Mouse (Mus musculus): ENCODE measurements at regions not wholly inside any gene's neighbourhood (a gene's known extent, or its start where the extent isn't known, plus 50 kb on each side); places are given as distances from the start of the nearest gene placed in this dataset.

DNA sequence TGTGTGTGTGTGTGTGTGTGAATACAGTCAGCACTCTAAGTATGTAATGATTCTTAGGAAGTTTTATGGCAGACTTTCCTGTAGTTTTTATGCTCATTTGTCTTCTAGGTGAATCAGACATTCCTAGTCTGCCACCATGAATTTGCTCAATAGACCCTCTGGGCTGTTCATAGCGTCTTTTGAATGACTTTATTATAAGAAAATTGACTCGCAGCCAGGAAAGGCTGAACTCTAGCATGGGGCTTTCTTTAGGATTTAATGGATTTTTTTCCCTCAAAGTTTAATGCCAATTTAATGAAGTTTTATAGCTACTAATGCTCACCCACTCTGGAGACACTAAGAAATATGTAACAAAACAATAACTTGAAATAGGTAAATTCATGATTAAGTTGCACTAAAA, 363.6 kb downstream of the Cdh11 start:
- no peak for ATAC-seq (ENCODE audit: low TSS enrichment)

DNA sequence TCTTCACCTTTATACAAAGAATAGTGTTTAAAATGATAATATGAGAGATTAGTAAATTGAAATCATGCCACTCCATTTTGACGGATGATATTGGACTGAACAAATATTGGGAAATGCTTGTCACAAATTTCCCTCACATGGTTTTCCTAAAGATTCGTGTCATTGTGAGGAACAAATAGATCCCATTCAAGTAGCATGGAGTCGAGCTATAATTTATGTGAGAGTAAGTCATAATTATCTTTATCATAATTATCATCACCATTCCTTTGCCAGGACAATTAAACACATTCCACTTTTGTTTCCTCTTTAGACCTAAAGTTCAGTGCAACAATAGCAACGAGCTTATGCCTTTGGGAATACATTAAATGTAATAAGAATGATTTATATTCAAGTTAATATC, 370.5 kb downstream of the Cdh11 start:
- ATAC-seq (ENCODE audit: low TSS enrichment) = no peak

DNA sequence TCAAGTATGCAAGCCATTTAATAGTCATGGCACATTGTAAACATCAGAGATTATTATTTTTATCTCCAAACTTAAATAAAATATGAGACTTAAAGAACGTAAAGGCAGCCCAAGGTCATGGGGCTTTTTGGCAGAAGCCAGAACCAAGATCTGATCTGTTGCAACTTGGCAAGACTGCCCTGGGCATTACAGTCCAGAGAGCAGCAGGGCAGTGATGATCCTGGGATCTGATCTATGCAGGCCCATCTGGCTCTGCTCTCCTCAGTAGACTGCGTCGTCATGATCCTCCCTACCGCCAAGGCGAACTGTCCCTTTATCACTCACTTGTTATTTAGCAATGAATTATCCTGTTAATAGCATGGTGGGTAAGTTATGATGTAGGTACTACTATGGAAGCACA, 372.0 kb downstream of the Cdh11 start:
- no peak for ATAC-seq (ENCODE audit: low TSS enrichment)

DNA sequence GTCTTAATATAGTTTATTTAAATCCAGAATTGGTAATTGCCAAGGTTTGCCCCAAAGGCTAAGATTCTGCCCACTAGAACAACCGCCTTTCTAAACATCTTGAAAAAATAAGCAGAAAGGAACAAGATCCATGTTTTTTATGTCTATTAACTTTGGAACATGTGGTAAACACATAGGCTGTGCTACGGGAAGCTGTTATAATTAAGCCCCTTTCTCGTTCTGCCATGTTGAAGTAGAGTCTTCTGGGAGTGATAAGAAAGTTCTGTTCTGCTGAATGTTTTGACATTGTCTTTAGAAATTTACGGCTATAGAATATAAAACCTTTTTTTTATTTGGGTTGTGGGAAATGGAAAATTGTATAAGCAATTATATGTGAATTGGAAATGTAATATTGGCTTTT, 397.9 kb downstream of the Cdh11 start:
- ATAC-seq (ENCODE audit: low TSS enrichment) = no peak

DNA sequence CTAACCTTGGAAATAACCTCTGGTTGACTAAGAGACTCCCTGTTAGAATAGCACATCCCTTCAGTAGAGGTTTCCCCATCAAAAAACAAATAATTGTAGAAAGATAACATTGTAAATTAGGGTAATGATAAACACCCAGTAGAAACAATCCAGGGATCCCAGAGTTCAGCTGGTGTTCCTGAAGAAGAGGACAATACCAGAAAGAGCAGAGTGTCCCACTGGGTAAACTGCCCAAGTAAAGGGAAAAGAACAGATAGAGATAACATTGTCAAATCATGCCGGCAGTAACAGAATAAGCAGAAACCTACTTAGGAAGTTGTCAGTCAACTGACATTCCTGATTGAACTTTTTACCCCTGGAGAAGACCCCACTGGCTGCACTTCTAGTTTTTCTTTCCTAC, 440.1 kb downstream of the Cdh11 start:
- ATAC-seq (ENCODE audit: low TSS enrichment) = no peak

DNA sequence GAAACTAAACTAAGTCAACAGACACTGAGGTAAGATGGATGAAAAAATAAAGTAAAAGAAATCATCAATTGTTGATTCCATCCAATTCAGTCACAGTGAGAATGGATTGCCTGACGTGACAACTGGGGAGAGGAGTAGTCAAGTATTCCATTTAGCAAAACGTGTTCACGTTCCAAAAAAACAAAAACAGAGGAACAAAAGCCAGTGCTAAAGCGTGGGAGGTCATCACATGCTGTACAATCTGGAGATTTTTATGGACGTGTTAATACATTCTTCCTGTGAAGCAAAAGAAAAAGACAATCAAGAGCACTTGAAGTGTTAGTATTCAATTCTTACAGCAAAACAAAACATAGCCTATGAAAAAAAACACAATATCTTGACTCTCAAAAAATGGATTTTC, 452.9 kb downstream of the Cdh11 start:
- ATAC-seq (ENCODE audit: low TSS enrichment) = no peak

DNA sequence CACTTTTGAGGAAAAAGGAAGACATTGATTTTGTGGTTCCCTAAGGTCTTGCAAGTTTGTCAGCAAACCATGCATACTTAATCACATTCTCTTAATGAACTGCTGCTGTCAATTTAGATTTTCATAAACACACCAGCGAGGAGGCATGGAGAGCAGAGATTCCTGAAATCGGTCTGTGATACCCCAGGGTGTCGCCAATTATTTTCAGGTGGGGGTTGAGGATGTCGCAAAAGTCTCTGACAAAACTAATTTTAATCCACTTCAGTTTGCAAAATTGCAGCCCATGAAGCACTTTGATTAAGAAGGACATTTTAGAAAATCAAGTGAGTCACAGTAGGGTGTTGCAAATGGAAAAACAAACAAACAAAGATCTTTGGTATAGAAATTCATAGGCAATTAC, 454.3 kb downstream of the Cdh11 start:
- ATAC-seq (ENCODE audit: low TSS enrichment) = no peak

DNA sequence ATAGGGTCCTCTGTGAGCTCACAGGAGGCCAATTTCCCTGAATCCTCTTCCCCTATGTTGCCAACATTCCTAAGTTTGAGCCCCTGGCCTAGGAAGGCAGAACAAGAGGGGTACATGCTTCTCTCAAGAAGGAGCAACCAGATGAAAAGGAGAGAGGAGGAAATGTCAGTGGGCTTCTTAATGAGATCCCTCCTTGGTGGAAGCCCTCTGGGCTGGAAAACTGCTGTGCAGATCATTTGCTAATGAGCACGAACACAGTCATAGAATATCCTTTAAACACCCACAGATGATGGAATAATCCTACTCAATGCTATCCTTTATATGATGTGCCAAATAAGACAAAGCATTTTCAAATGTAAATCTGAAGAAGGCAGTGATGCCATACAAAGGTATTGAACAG, 455.5 kb downstream of the Cdh11 start:
- ATAC-seq (ENCODE audit: low TSS enrichment) = no peak

Measured in frontal cortex, adult (tissue).